Mouse (Mus musculus) kidney, postnatal 10 days (tissue): ENCODE results near the gene Epha3.

Experiments
- DNase-seq: peaks from one replicate; pipeline ENCODE4 v3.0.0; 2021; ENCODE audit warnings: mixed read lengths

Gene Epha3

GRCm38 (mm10) chr16:63782101-63782500 lies 81.9 kb downstream of the Epha3 start:
- DNase-seq, result no peak

- DNase-seq, result no peak
These were observed 83.8 kb downstream of the Epha3 start for GRCm38 (mm10) chr16:63780151-63780550.

DNA sequence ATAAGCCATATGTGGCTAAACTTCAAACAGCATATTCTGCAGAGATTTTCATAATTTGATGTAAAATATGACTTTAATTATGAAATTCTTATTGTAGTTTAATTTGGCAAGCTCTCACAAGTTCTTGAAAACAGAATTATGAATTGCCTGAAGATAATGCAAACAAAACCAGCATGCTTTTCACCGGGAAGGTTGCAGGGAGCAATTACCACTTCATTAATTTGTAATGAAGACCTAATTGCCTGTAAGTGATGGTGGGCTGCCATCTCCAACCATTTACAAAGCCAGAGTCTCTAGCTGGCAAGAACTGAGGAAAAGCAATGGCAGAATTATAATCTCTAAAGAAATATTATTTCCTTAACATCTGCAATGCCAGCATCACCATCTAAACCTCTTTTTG lies 86.2 kb downstream of the Epha3 start:
- no peak for DNase-seq

- no peak for DNase-seq
These were observed 91.4 kb downstream of the Epha3 start for GRCm38 (mm10) chr16:63772566-63772965.

GRCm38 (mm10) chr16:63767589-63767988 lies 96.4 kb downstream of the Epha3 start:
- DNase-seq, result no peak

DNA sequence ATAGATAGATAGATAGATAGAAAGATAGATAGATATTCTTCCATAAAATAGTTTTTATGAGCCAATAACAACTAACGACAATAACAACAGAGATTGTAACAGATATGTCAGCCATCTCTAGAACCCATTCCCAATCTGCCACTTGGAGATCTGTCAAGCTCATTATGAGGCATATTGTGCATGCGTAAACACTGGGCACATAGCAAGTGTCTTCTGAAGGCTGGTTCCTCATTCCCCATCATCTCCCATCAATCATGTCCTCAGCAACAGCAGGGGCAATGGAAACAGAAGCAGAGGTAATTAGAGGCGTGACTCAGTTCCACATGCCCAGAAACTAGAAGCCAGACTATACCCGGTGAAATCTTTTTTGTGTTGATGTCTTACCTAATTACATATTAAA lies 102.8 kb downstream of the Epha3 start:
- no peak for DNase-seq

DNA sequence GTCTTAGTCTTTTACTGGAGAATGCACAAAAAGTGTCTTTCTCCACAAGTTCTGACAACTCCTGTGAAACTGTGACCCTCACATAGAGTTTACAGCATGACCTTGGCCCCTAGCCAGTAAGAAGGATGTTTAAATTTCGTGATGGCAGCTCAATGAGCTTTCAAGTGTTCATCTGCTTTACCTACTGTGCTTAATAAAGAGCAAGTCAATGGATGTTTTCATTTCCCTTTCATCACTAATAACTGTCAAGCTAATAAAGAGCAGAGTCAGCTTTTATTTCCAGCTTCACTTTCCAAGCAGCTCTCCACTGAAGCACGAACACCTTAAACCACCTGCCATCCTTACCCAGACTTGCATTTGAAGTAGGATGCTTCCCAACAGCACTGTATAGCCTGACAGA lies 103.9 kb downstream of the Epha3 start:
- DNase-seq, result no peak

DNA sequence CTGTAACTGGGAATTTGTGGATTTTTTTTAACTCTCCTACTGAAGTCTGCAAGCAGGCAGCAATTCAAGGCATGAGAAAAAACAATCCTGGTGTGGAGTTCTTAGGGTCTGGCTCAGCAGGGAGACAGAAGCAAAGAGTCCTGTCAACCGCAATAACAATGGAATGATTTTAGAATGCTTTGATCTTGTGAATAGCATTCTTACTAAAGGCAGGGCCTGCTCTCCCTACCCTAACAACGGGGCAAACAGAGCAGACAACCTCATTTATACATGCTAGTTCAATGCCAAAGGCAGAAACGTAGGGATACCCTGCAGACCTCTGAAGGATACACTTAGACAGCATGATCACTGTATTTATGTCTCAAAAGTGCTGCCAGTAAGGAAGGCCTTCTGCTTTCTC lies 110.9 kb downstream of the Epha3 start:
- no peak for DNase-seq

- DNase-seq, result no peak
These were observed 116.2 kb downstream of the Epha3 start for GRCm38 (mm10) chr16:63747817-63748216.

GRCm38 (mm10) chr16:63745465-63745864 lies 118.5 kb downstream of the Epha3 start:
- no peak for DNase-seq

DNA sequence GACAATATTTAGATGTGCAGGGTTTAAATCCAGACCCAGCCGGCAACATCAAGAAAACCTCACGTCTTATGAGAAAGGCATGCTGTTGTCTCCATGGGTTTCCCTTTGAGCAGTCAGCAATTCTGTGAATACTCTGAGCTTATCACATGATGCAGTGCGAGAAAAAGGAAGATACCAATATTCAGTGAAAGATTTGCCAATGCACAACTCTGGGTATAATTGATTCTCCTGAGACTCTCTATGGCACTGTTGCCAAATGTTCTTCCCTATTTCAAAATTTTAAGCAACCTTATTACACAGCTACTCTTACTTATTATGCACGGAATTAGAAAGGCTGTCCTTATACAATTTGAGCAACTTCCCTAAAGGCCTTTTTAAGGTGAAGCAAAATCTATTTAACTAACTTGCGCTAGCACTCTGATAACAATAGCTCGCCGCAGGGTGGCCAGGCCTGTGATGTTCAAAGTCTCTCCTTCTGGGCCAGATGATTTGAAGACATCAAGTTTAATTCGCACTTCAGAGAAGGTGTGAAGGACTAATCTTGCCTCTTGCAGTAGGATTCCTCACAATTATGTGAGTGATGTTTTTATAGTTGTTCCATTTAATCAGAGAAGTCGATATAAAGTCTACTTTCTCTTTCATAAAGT lies 120.6 kb downstream of the Epha3 start:
- no peak for DNase-seq

DNA sequence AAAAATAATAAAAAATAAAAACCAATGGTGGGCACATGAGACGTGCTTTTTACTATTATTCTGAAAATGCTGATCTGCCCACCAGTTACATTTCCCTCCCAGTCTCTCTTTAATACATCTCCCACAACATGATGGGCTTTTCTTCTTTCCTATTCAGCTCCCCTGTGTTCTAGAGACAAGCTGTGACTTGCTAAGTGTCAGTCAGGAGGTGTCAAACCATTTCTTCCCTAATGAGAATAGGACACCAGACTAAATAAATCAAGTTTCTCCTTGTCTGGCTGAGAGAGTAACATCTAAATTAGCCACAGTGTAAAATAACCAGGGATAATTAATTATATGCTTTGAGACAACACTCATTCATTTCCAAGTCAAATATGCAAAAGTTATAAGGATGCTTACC lies 144.7 kb downstream of the Epha3 start:
- no peak for DNase-seq

GRCm38 (mm10) chr16:63717317-63717716 lies 146.7 kb downstream of the Epha3 start:
- DNase-seq, result no peak

- DNase-seq, result no peak
These were observed 156.8 kb downstream of the Epha3 start for GRCm38 (mm10) chr16:63706912-63707868.

GRCm38 (mm10) chr16:63689371-63689770 lies 174.6 kb downstream of the Epha3 start:
- DNase-seq, result no peak

- DNase-seq, result no peak
These were observed 179.8 kb downstream of the Epha3 start for GRCm38 (mm10) chr16:63684211-63684610.

DNA sequence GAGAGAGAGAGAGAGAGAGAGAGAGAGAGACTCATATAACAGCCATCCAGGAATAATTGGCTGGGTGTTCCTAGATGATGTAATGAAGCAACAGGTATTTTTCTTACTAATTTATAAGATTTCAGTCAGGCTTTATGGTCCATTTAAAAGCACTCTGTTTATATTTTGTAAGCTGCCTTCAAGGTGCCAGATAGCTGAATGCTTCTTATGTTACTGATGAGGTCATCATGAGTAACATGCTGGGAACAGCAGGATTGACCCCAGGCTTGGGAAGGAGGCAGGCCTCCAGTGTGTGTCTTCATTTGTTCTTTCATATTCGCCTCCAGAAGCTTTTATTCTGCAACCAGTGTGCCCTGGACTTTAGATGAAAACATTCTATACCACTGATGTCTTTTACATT lies 189.5 kb downstream of the Epha3 start:
- DNase-seq, result no peak

DNA sequence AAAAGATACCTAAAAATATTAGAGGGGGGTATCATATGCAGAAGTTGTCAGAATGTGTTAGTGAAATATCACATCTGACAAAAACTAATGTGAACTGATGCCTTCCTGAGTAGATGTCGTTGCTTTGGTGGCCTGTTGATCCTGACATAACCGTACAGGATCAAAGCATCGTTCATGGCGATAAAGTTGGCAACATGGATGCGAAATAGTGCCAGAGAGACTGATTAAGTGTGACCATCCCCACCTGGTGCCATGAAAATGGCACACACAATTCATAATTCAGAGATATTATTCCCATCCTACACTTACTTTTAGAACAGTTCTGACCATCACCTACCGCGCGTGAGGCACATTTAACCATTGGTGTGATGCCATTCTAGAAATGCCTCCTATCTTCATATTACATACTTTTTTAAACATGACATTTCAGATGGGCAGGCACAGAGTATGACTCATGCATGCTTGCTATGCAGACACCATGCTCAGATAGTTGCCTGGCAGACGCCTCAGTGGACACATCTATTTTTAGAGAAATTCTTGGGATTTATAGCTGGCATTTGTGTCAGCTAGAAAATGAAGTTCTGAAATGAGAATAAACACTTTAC lies 190.6 kb downstream of the Epha3 start:
- DNase-seq, result no peak

GRCm38 (mm10) chr16:63665897-63666464 lies 198.0 kb downstream of the Epha3 start:
- no peak for DNase-seq

GRCm38 (mm10) chr16:63658302-63658974 lies 205.5 kb downstream of the Epha3 start:
- no peak for DNase-seq

- no peak for DNase-seq
These were observed 206.2 kb downstream of the Epha3 start for GRCm38 (mm10) chr16:63657743-63658142.

GRCm38 (mm10) chr16:63653393-63653918 lies 210.5 kb downstream of the Epha3 start:
- no peak for DNase-seq

- no peak for DNase-seq
These were observed 213.2 kb downstream of the Epha3 start for GRCm38 (mm10) chr16:63650760-63651159.
